Mouse (Mus musculus): Measurements from ENCODE around the gene Cracr2a.

DNA sequence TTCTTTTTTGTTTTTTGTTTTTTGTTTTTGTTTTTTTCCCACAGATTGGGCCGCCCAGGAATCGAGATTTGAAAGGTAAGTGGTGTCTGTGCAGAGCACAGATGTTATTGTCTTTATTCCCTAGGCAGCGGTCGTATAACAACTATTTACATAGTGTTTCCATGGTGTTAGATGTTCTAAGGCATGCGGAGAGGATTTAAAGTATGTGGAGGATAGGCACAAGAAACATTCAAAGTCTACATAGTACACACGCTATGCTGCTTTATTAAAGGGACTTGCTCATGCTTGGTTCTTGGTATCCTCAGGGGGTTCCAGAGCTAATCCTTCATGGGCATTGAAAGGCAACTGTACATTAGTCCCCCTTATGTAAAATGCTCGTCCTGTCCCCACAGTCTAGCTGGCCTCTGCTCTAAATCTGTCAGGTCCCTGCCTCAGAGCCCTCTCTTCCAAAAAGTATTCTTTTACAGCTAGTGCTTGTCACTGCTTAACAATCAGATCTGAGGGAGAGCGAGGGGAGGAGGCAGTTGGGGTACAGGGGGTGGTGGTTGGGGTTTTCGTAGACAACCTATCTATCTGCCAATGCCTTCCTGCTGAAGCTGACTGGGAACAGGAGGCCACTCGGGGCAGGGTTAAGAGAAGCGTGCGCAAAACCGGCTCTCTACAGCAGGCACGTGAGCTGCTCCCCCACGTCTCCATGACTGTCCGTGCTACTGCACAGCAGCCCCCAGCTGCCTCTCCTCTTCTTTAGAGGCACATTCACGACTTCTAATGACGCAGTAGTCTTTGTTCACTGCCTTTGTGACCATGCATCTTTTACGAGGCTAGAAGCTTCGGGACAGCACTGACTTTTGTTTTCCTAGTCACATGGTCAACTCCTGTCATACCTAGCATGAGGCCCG lies 156.3 kb downstream of the Cracr2a start:
- no peak for TF ChIP-seq USF1 (IDR thresholded peaks at IDR 0.05; ENCODE audit: low read depth)
- TF ChIP-seq MAX (IDR thresholded peaks at IDR 0.05) = no peak
- TF ChIP-seq CTCF (IDR thresholded peaks at IDR 0.05; ENCODE audit: control insufficient read depth, insufficient read depth, insufficient read length) = no peak
- no peak for TF ChIP-seq MYOD1 (IDR thresholded peaks at IDR 0.05; ENCODE audit: control insufficient read depth, insufficient read length, low read depth)
- TF ChIP-seq CEBPB (IDR thresholded peaks at IDR 0.05; ENCODE audit: low read depth) = no peak

Measured in C2C12 (cell line).